Mouse (Mus musculus) kidney, embryonic 15.5 days (tissue): ENCODE data around the gene Leng8. TPM values are rescaled to one million over a fixed set of nuclear protein-coding genes. Genes with fewer than 3 reads are reported as not detected.

ENCODE experiments used
- ATAC-seq: fragments of 200-750 bp; cut with Nextera tagmentation; replicated peaks from 2 replicates; pipeline ENCODE4 v1.8.0; 2017; ENCODE audit warnings: moderate TSS enrichment; ENCODE audit not compliant: low FRiP score
- H3K27ac ChIP-seq: fragments of 300-500 bp; sonication (generic); 2 replicates; pipeline ENCODE4 v1.5.1; 2015; ENCODE audit warnings: mild to moderate bottlenecking, inconsistent platforms
- H3K27me3 ChIP-seq: fragments of 300-500 bp; sonication (generic); 2 replicates; pipeline ENCODE4 v1.6.1; 2015; ENCODE audit warnings: inconsistent platforms
- H3K36me3 ChIP-seq: fragments of 300-500 bp; sonication (generic); 2 replicates; pipeline ENCODE4 v1.6.1; 2015; ENCODE audit warnings: inconsistent platforms
- H3K4me1 ChIP-seq: fragments of 300-500 bp; sonication (generic); 2 replicates; pipeline ENCODE4 v1.6.1; 2015; ENCODE audit warnings: inconsistent platforms
- H3K4me2 ChIP-seq: fragments of 300-500 bp; sonication (generic); 2 replicates; pipeline ENCODE4 v1.6.1; 2015; ENCODE audit warnings: moderate library complexity, mild to moderate bottlenecking, inconsistent platforms
- H3K4me3 ChIP-seq: fragments of 300-500 bp; sonication (generic); replicated peaks from 2 replicates; pipeline ENCODE4 v1.5.1; 2015; ENCODE audit warnings: mild to moderate bottlenecking, inconsistent platforms
- H3K9ac ChIP-seq: fragments of 300-500 bp; sonication (generic); 2 replicates; pipeline ENCODE4 v1.6.1; 2015; ENCODE audit warnings: mild to moderate bottlenecking, inconsistent platforms
- H3K9me3 ChIP-seq: fragments of 300-500 bp; sonication (generic); replicated peaks from 2 replicates; pipeline ENCODE4 v1.6.1; 2016; ENCODE audit warnings: inconsistent platforms
- WGBS: fragments of 180-500 bp; shearing (Covaris S2); methylation state at CpG from one replicate; pipeline ENCODE4 v1.1.7; 2015; ENCODE audit warnings: mixed read lengths; 5-methylcytosine and 5-hydroxymethylcytosine counted together
- polyA plus RNA-seq: library from polyadenylated mRNA; unstranded; fragments of >200 nt; fragmentation: Nextera tagmentation; extraction: Ambion mirVana; gene quantifications from 2 replicates; pipeline ENCODE4 v1.2.1, GENCODE M21; 2015

The Leng8 gene
- polyA plus RNA-seq, 1 experiment from 2014 or later: 69.3 TPM

DNA sequence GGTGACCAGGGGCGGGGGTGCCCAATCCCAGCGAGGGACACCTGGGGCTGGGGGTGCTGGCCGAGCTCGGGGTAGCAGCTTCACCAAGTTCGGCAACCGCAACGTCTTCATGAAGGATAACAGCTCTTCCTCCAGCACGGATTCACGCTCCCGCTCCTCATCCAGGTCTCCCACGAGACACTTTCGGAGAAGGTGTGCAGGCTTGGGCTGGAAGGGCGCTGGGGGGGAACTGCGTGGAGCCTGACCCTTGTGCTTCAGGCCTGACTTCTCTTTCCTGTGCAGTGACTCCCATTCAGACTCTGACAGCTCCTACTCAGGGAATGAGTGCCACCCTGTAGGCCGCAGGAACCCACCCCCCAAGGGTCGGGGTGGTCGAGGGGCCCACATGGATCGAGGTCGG lies 6.7 kb downstream of the Leng8 start:
- Histone ChIP-seq H3K4me2 (no peak overlapping the region), H3K4me3 (no peak overlapping the region), H3K4me1 (peaks cover 19% of the 10 kb centered on the region), H3K27me3 (no peaks in the 10 kb centered on the region), H3K9me3 (no peaks in the 10 kb centered on the region), H3K9ac (no peak overlapping the region), H3K27ac (no peak overlapping the region), H3K36me3 (peaks cover 97% of the 10 kb centered on the region)
- 95% methylated on average over 19 of the region's 19 CpGs for WGBS
- ATAC-seq: no peak

DNA sequence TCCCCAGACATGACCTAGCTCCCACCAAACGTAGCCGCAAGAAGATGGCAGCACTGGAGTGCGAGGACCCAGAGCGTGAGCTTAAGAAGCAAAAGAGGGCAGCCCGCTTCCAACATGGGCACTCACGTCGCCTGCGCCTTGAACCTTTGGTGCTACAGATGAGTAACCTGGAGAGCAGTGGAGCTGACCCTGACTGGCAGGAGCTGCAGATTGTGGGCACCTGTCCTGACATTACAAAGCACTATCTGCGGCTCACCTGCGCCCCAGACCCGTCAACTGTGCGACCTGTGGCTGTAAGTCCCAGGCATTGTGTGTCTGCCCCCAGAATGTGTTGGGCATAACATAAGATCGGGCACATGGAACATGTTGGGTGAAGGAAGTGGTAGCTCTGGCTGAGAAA lies 7.2 kb downstream of the Leng8 start:
- no peak for ATAC-seq
- H3K27me3 ChIP-seq: no peaks in the 10 kb centered on the region
- 95% methylated on average over 13 of the region's 13 CpGs for WGBS

DNA sequence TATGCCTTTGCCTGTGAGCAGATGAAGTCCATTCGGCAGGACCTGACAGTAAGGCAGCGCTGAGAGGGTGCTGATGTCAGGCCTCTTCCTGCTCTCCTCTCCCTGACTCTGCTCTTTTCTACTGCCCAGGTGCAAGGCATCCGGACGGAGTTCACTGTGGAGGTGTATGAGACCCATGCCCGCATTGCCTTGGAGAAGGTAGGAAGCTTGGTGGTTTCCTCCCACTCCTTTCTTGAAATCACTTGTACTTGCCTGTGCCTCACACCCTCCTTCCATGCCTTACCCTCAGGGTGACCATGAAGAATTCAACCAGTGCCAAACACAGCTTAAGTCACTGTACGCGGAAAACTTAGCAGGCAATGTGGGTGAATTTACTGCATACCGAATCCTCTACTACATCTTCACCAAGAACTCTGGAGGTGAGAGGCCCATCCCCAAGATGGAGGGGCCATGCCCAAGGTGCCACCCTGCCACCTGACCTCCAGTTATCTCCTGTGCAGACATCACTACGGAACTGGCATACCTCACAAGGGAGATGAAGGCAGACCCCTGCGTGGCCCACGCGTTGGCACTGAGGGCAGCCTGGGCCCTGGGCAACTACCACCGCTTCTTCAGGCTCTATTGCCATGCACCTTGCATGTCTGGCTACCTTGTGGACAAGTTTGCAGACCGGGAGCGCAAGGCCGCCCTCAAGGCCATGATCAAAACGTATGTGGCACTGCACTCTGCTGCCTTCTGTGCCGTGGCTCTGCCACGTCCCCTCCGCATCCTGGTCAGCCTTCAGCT lies 8.1 kb downstream of the Leng8 start:
- Histone ChIP-seq H3K4me2 (no peak overlapping the region), H3K4me1 (peaks cover 25% of the 10 kb centered on the region), H3K9me3 (no peaks in the 10 kb centered on the region), H3K4me3 (no peak overlapping the region), H3K27me3 (no peaks in the 10 kb centered on the region), H3K27ac (no peak overlapping the region), H3K36me3 (peaks cover 83% of the 10 kb centered on the region), H3K9ac (no peak overlapping the region)
- ATAC-seq: no peak
- 92% methylated on average over 20 of the region's 20 CpGs for WGBS

More for the DNA sequence above, 7.2 kb downstream of the Leng8 start:
- Histone ChIP-seq H3K9me3 (no peaks in the 10 kb centered on the region), H3K4me2 (no peak overlapping the region), H3K9ac (no peak overlapping the region), H3K27ac (no peak overlapping the region), H3K36me3 (peaks cover 92% of the 10 kb centered on the region), H3K4me1 (peaks cover 22% of the 10 kb centered on the region), H3K4me3 (no peak overlapping the region)

DNA sequence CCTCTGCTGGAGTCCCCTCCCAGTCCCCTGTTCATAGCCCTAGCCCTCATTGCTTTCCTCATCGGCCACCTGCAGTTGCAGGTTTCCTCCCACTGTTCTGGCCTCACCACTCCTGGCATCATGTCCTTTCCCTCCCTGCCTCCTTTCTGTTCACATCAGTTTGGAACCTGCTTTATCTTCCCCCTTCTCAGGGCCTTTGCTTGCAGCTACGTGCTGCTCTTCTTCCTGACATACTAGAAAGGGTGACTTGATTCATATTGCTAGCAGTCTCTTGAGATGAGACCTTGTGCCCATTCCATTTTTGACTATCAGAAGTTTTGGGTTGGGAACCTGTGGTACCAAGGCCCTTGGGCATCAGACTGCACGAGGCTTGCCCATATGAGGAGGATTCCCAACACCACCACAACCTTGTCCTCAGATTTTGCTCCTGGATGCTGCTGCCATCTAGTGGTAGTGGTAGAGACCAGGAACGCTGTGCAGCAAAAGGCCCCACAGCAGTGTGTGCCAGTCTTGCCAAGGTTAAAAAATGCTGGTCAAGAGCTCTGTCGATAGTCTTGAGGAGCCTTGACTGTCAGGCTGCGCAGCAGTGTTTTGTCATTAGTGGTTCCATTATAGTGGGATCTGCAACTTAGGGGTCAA lies 8.8 kb downstream of the Leng8 start:
- H3K9me3 ChIP-seq: no peaks in the 10 kb centered on the region
- H3K36me3 ChIP-seq: peaks cover 76% of the 10 kb centered on the region
- H3K4me2 ChIP-seq: no peak overlapping the region
- H3K27me3 ChIP-seq: peaks cover 2% of the 10 kb centered on the region
- 69% methylated on average over 6 of the region's 6 CpGs for WGBS
- H3K4me3 ChIP-seq: no peak overlapping the region
- peaks cover 32% of the 10 kb centered on the region for H3K4me1 ChIP-seq
- H3K9ac ChIP-seq: no peak overlapping the region
- no peak for ATAC-seq
- no peak overlapping the region for H3K27ac ChIP-seq

DNA sequence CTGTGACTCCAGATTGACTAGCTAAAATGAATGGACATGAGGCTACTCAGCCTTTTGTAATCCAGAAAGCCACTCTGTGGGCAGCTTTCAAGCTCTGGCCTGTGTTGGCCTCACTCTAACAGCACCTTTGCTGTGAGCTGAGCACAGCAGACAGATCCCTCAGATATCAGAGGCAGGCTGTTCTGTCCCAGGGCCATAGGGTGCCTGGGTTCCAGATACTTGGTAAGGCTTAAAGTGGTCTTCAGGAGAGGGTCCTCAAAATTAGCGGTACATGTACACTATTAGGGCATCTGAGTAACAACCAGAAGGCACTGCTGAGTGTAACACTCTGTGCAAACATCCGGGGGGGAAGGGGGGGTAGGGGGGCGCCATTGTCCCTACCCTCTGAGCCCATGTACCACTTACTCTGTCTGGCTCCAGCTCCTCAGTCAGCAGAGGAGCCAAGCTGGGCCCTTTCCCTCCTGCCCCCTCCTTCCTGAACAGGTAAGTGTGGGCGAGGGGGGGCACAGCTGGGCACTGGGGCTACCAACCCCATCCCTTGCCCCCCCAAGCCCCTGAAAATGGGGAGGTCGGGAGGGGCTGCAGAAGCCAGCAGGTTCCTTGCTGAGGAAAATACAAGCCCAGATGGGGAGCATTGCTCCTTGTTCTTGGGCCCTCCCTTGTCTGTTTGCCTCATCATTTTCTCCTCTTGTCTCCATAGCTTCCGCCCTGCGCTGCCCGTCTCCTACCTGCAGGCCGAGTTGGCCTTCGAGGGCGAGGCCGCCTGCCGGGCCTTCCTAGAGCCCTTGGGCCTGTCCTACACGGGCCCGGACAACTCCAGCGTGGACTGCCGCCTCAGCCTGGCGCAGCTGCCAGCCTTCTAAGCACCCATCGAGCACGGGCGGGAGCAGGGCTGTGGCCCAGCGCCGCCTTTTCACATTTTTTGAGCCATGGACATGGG lies 9.7 kb downstream of the Leng8 start:
- H3K36me3 ChIP-seq: peaks cover 67% of the 10 kb centered on the region
- WGBS: 94% methylated on average over 23 of the region's 23 CpGs
- no peak overlapping the region for H3K27ac ChIP-seq
- peaks cover 10% of the 10 kb centered on the region for H3K27me3 ChIP-seq
- H3K4me2 ChIP-seq: no peak overlapping the region
- H3K9me3 ChIP-seq: no peaks in the 10 kb centered on the region
- H3K4me1 ChIP-seq: peaks cover 40% of the 10 kb centered on the region
- no peak overlapping the region for H3K4me3 ChIP-seq
- no peak overlapping the region for H3K9ac ChIP-seq
- no peak for ATAC-seq

DNA sequence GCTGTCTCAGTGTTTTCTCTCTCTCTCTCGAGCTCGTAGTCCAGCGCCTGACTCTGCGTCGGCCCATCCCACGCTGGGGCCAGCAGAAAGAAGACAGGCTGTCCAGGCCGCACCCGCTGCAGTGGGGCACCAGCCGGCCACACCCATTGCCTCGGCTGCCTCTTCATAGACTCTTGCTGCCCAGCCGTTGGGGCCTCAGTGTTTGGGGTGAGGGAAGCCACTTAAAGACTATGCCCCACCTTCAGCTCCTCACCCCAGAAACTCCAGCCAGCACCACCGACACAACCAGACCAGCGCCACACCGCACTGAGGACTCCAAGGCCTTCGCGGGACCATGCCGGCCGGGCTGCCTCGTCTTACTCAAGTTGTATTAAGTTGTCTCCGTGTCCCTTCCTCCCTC lies 10.5 kb downstream of the Leng8 start:
- WGBS: 81% methylated on average over 20 of the region's 20 CpGs
- H3K27ac ChIP-seq: no peak overlapping the region
- H3K4me1 ChIP-seq: peaks cover 43% of the 10 kb centered on the region
- H3K9me3 ChIP-seq: no peaks in the 10 kb centered on the region
- peaks cover 59% of the 10 kb centered on the region for H3K36me3 ChIP-seq
- H3K4me3 ChIP-seq: no peak overlapping the region
- peaks cover 18% of the 10 kb centered on the region for H3K27me3 ChIP-seq
- no peak overlapping the region for H3K4me2 ChIP-seq
- no peak overlapping the region for H3K9ac ChIP-seq
- no peak for ATAC-seq

DNA sequence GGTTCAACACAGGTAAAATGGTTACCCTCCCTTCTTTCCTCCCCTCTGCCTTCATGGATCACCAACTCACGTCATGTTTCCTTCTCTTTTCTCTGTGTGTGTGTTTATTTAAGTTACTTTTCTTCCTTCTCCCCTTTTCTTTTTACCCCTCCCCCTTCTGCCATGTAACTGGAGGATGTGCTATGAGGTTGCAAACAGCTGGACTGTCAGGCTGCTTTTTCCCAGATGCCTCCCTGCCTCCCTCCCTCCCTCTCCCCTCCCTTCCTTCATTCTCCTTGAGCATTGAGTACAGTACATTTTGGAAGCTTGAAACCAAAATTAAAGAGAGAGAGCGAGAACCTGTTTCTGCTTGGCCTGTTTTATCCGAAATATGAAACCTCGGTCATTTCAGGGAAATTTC lies 11.0 kb downstream of the Leng8 start:
- Histone ChIP-seq H3K27ac (peak overlapping the region; percentile 94), H3K4me3 (peak overlapping the region; percentile 62; the same call in 1 of the 2 replicates), H3K36me3 (peaks cover 54% of the 10 kb centered on the region), H3K4me2 (peak overlapping the region; percentile 90; the same call in 1 of the 2 replicates), H3K4me1 (peaks cover 43% of the 10 kb centered on the region), H3K9me3 (no peaks in the 10 kb centered on the region), H3K27me3 (peaks cover 20% of the 10 kb centered on the region), H3K9ac (0 out of 2 replicates have a peak overlapping the region, but pooled peaks have one; percentile 12)
- no peak for ATAC-seq
- 68% methylated on average over 4 of the region's 4 CpGs for WGBS

DNA sequence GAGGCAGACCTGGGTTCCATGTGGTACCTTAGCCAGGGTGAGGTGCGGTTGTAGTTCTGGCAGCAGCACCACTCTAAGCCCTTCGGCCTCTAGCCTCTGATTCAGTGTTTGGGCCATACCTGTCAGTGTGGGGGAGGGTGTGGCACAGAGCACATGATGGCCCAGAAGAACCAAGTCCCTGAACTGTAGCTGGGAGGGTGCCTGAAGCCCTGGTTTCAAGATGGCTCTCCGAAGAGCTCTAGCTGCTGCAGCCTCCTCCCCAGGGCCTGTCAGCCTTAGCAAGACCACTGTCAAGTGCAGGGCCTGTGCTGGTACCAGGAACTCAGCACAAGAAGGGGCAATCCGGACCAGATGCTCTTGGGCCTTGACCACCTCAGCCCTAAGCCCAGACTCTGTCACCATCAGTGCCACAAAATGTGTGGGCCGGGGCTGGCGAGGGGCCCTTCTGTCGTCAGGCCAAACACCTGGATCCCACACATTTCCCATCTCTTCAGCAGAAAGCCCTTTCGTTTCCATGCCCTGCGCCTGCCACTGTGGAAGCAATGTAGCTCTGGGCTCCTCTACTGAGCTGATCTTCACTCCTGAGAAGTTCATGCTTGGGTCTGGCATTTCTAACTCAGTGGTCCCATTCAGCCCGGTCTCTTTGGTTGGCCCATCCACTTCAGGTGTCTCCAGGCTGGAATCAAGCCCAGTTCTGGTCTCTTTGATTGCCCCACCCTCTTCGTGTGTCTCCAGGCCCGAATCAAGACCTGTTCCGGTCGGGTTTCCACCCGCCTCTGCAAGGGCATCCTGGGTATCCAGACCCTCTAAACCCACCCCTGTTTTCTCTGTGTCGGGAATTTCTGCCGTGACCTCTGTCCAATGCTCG lies 11.7 kb downstream of the Leng8 start:
- peak overlapping the region; percentile 90 for H3K4me2 ChIP-seq
- peaks cover 20% of the 10 kb centered on the region for H3K27me3 ChIP-seq
- peaks cover 46% of the 10 kb centered on the region for H3K36me3 ChIP-seq
- H3K4me3 ChIP-seq: peak overlapping the region; percentile 62
- 27% methylated on average over 18 of the region's 18 CpGs for WGBS
- peak overlapping the region; percentile 56 for H3K9ac ChIP-seq
- no peaks in the 10 kb centered on the region for H3K9me3 ChIP-seq
- H3K27ac ChIP-seq: peak overlapping the region; percentile 94
- peaks cover 43% of the 10 kb centered on the region for H3K4me1 ChIP-seq
- ATAC-seq: peak; percentile 23

DNA sequence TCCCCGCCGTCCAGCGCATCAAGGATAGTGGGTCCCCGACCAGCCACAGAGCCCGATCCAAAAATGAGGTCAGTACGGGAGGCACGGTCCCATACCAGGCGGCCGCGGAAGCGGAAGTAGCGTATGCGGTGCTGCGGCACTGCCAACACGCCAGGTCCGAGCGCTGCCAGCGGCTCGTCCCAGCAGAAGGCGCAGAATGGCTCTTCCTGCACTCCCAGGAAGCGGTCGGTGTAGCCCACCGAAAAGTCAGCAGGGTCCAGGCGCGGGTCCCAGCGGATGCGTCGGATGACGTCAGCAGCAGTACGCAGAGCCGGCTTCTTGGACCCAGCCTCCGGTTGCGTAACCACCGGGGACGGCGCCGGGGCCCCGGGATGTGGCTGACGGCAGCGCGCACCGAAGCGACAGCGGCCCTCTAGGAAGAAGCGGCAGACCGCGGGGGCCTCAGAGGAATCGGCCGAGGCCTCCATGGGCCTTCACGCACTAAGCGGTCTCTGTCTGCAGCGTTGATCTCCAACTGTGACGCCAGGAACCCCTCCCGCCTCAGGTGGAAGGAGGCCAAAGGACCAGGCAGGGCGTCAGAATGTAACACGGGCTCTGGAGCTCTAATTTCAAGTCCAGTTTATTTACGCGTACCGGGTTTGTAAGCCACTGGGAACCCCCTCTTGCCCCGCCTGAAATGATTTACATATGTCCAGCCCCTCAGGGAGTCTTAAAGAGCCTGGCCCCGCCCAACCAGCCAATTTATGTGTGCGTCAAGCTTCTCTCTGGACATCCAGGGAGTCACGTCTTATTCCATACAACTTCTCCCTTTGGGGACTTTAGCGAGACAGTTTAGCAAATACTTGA lies 12.6 kb downstream of the Leng8 start:
- Histone ChIP-seq H3K9me3 (no peaks in the 10 kb centered on the region), H3K27me3 (peaks cover 20% of the 10 kb centered on the region), H3K4me1 (peaks cover 43% of the 10 kb centered on the region), H3K4me3 (peak overlapping the region; percentile 62), H3K4me2 (peak overlapping the region; percentile 90), H3K27ac (peak overlapping the region; percentile 94), H3K9ac (peak overlapping the region; percentile 56), H3K36me3 (peaks cover 38% of the 10 kb centered on the region)
- under 1% methylated on average over 64 of the region's 64 CpGs for WGBS
- ATAC-seq: peak; percentile 79

DNA sequence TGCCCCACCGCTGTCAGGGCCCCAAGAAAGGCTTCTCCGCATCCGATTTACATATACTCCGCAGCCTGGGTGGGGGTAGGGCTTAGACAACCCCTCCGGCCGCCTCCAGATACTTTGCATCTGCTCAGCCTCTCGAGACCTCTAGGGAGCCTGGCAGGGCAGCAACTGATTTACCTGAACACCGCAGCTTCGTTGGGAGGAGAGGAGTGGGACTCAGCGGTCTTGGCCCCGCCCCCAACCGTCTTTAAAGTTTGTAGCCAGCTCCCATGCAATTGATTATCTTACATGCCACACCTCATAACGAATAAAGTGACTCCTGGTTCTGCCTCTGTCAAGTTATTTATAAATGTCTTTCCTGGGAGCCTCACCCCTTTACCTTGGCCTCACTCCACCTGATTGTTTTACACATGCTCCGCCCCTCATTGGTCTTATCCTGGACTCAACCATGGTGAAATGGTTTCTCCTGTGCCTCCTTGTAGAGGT lies 13.3 kb downstream of the Leng8 start, which contains the start of gene Leng9:
Gene Leng9 (minus strand): TSS at position 316 of the 483 bp plus-strand sequence.
- Histone ChIP-seq H3K9ac (peak within 1 kb of the TSS; percentile 56), H3K27me3 (peaks cover 20% of the 10 kb centered on the region), H3K36me3 (peaks cover 31% of the 10 kb centered on the region), H3K9me3 (no peaks in the 10 kb centered on the region), H3K4me1 (peaks cover 43% of the 10 kb centered on the region), H3K4me3 (peak within 1 kb of the TSS; percentile 62), H3K4me2 (peak within 1 kb of the TSS; percentile 90), H3K27ac (peak within 1 kb of the TSS; percentile 94)
- ATAC-seq: peak; percentile 40; the same call in 1 of the 2 replicates
- 2% methylated on average over 14 of the region's 14 CpGs for WGBS
